Mouse (Mus musculus): ENCODE results near the gene Sfr1. TPM values are rescaled to one million over a fixed set of nuclear protein-coding genes. Genes with fewer than 3 reads are reported as not detected.

Sfr1 gene
- total and polyA plus RNA-seq, 2 experiments from 2014 or later = 42.7 to 183 TPM

- Histone ChIP-seq H3K27me3 (ENCODE audit: insufficient read depth, low read length) (no peaks in the 10 kb centered on the region), H3K4me1 (ENCODE audit: insufficient read depth, low read length) (no peaks in the 10 kb centered on the region), H3K27ac (ENCODE audit: low read depth, low read length) (no peak overlapping the region), H3K9me3 (ENCODE audit: low read length) (no peaks in the 10 kb centered on the region), H3K4me2 (ENCODE audit: low read depth, low read length, poor library complexity, severe bottlenecking) (no peak overlapping the region), H3K4me3 (ENCODE audit: low read depth, low read length) (no peak overlapping the region), H3K9ac (replicated peaks; ENCODE audit: low read length, poor library complexity, severe bottlenecking) (no peak overlapping the region), H3K36me3 (ENCODE audit: insufficient read depth, low read length) (no peaks in the 10 kb centered on the region)
- no peak for TF ChIP-seq CTCF (IDR thresholded peaks at IDR 0.05)
- DNase-seq (ENCODE audit: low spot score) (no peak), ATAC-seq (ENCODE audit: low FRiP score) (no peak)
- 91% methylated on average over 6 of the region's 6 CpGs for WGBS
Measured at GRCm38 (mm10) chr19:47783898-47784297, 52.4 kb downstream of the Sfr1 start.

Small RNAs within 50 kb of the gene (microRNA-seq; reads per million reads assigned to microRNA genes)
- gene Mir8090 (ENCODE audit: borderline number of aligned reads) = not detected

Other genes with a start within 250 kb of the Sfr1 start
- 16.3 and 28.1 TPM in 2 replicates for gene Stn1, start 194.2 kb upstream of the Sfr1 start, total RNA-seq (2014; rRNA removed)
- gene Stn1, start 194.2 kb upstream of the Sfr1 start, polyA plus RNA-seq (2015; fragmentation: Nextera tagmentation; extraction: Ambion mirVana) = 19.5 and 22.2 TPM in 2 replicates
- gene Slk, start 152.0 kb upstream of the Sfr1 start, total RNA-seq (2014; rRNA removed) = 19.5 and 33.3 TPM in 2 replicates
- gene Slk, start 152.0 kb upstream of the Sfr1 start, polyA plus RNA-seq (2015; fragmentation: Nextera tagmentation; extraction: Ambion mirVana) = 2.7 and 4.0 TPM in 2 replicates
- gene Col17a1, start 39.6 kb upstream of the Sfr1 start, total RNA-seq (2014; rRNA removed) = 0.33 and 1.6 TPM in 2 replicates
- gene Col17a1, start 39.6 kb upstream of the Sfr1 start, polyA plus RNA-seq (2015; fragmentation: Nextera tagmentation; extraction: Ambion mirVana) = 0.33 and 0.39 TPM in 2 replicates
- gene Gsto1, start 123.3 kb downstream of the Sfr1 start, total RNA-seq (2014; rRNA removed) = 95.4 and 142 TPM in 2 replicates
- 148 and 152 TPM in 2 replicates for gene Gsto1, start 123.3 kb downstream of the Sfr1 start, polyA plus RNA-seq (2015; fragmentation: Nextera tagmentation; extraction: Ambion mirVana)
- 0.16 and 0.66 TPM in 2 replicates for gene Gsto2, start 133.9 kb downstream of the Sfr1 start, total RNA-seq (2014; rRNA removed)
- gene Gsto2, start 133.9 kb downstream of the Sfr1 start, polyA plus RNA-seq (2015; fragmentation: Nextera tagmentation; extraction: Ambion mirVana) = 1.1 TPM in 2 replicates
- gene Cfap43, start 187.6 kb downstream of the Sfr1 start, total RNA-seq (2014; rRNA removed) = 0.66 and 4.2 TPM in 2 replicates
- gene Cfap43, start 187.6 kb downstream of the Sfr1 start, polyA plus RNA-seq (2015; fragmentation: Nextera tagmentation; extraction: Ambion mirVana) = 0.82 and 2.6 TPM in 2 replicates
- 2.7 and 3.5 TPM in 2 replicates for gene Itprip, start 187.6 kb downstream of the Sfr1 start, total RNA-seq (2014; rRNA removed)
- gene Itprip, start 187.6 kb downstream of the Sfr1 start, polyA plus RNA-seq (2015; fragmentation: Nextera tagmentation; extraction: Ambion mirVana) = 1.4 and 1.5 TPM in 2 replicates
- gene Cfap58, start 206.0 kb downstream of the Sfr1 start, total RNA-seq (2014; rRNA removed) = 0.38 and 1.2 TPM in 2 replicates
- gene Cfap58, start 206.0 kb downstream of the Sfr1 start, polyA plus RNA-seq (2015; fragmentation: Nextera tagmentation; extraction: Ambion mirVana) = 0.54 and 0.91 TPM in 2 replicates